Mouse (Mus musculus) liver, adult 2 months (tissue): ENCODE results near the gene Hes3.

Source experiments
- CTCF ChIP-seq: fragments of 200-500 bp; IDR thresholded peaks from 2 replicates; pipeline ENCODE4 v1.5.1; 2011; ENCODE audit warnings: low read depth, low read length, control low read depth
- POLR2A ChIP-seq: fragments of 200-500 bp; IDR thresholded peaks from 2 replicates; pipeline ENCODE4 v1.6.1; 2011; ENCODE audit warnings: low read length, control low read depth; ENCODE audit not compliant: insufficient read depth; ENCODE audit errors: extremely low read depth

- TF ChIP-seq CTCF = peak; percentile 67
- TF ChIP-seq POLR2A = no peak
These were observed 37.2 kb upstream of the Hes3 start for GRCm38 (mm10) chr4:152328691-152329090.
